Mouse (Mus musculus) ES-E14 (cell line): ENCODE data around the gene Nfkb2. TPM values are rescaled to one million over a fixed set of nuclear protein-coding genes. Genes with fewer than 3 reads are reported as not detected.

Experiments
- DNase-seq: peaks from one replicate; pipeline ENCODE4 v3.0.0-alpha.2; 2013; ENCODE audit warnings: low read depth, low spot score
- H3K27ac ChIP-seq: 2 replicates; pipeline ENCODE4 v1.5.1; 2012; ENCODE audit warnings: low read depth, mild to moderate bottlenecking, low read length, moderate library complexity, mixed read lengths; ENCODE audit not compliant: poor library complexity, insufficient read depth, severe bottlenecking
- H3K36me3 ChIP-seq: 2 replicates; pipeline ENCODE4 v1.6.1; 2012; ENCODE audit warnings: mild to moderate bottlenecking, low read length, moderate library complexity, mixed read lengths; ENCODE audit not compliant: control insufficient read depth, poor library complexity, insufficient read depth, severe bottlenecking
- H3K4me1 ChIP-seq, 2 experiments: fragments of 150-350 bp in 1 of 2; sonication (generic) in 1 of 2; 2 replicates each; pipeline ENCODE4 v1.6.1; 2012; ENCODE audit warnings: low read length in 2 of 2, mild to moderate bottlenecking in 1 of 2, mixed read lengths in 1 of 2; ENCODE audit not compliant: control insufficient read depth in 2 of 2, insufficient read depth in 2 of 2, poor library complexity in 1 of 2
- H3K4me3 ChIP-seq, 2 experiments: fragments of 150-350 bp in 1 of 2; sonication (generic) in 1 of 2; 2 replicates each; pipeline ENCODE4 v1.5.1; 2012; ENCODE audit warnings: low read length in 2 of 2, low read depth in 1 of 2, mild to moderate bottlenecking in 1 of 2, mixed read lengths in 1 of 2; ENCODE audit not compliant: insufficient read depth in 1 of 2, poor library complexity in 1 of 2, severe bottlenecking in 1 of 2
- H3K9ac ChIP-seq: 2 replicates; pipeline ENCODE4 v1.6.1; 2012; ENCODE audit warnings: low read depth, mild to moderate bottlenecking, low read length, mixed read lengths; ENCODE audit not compliant: poor library complexity, insufficient read depth, severe bottlenecking
- H3K9me3 ChIP-seq: fragments of 150-350 bp; sonication (generic); 2 replicates; pipeline ENCODE4 v1.6.1; 2012; ENCODE audit warnings: low read depth, mild to moderate bottlenecking, low read length; ENCODE audit not compliant: control insufficient read depth, insufficient read depth
- CHD2 ChIP-seq: IDR thresholded peaks from 2 replicates; pipeline ENCODE4 v1.6.1; 2014; ENCODE audit warnings: mild to moderate bottlenecking, low read depth, low read length, inconsistent platforms
- HCFC1 ChIP-seq: IDR thresholded peaks from 2 replicates; pipeline ENCODE4 v1.6.1; 2012; ENCODE audit warnings: low read length, inconsistent platforms, borderline replicate concordance; ENCODE audit not compliant: insufficient read depth
- MAFK ChIP-seq: IDR thresholded peaks from 2 replicates; pipeline ENCODE4 v1.6.1; 2014; ENCODE audit warnings: mild to moderate bottlenecking, low read depth, low read length, inconsistent platforms; ENCODE audit not compliant: insufficient read depth
- ZNF384 ChIP-seq: IDR thresholded peaks from 2 replicates; pipeline ENCODE4 v1.6.1; 2012; ENCODE audit warnings: low read depth, low read length, inconsistent platforms
- in situ Hi-C, 2 experiments: fragments of 600-800 bp; cut with MboI; formaldehyde crosslinking; loops; one replicate each; pipeline ENCODE4 v1.15.1; 2025; ENCODE audit warnings: low sequenced_read_pairs in 2 of 2, inconsistent platforms in 1 of 2; ENCODE audit not compliant: unreplicated experiment in 2 of 2
- total RNA-seq: library from RNA; depleted of rRNA; stranded (reverse); fragments of 300-350 nt; gene quantifications from 2 replicates; pipeline ENCODE4 v1.2.3, GENCODE M21; 2012

The Nfkb2 gene
- total RNA-seq, 1 experiment = 13.0 TPM

DNA sequence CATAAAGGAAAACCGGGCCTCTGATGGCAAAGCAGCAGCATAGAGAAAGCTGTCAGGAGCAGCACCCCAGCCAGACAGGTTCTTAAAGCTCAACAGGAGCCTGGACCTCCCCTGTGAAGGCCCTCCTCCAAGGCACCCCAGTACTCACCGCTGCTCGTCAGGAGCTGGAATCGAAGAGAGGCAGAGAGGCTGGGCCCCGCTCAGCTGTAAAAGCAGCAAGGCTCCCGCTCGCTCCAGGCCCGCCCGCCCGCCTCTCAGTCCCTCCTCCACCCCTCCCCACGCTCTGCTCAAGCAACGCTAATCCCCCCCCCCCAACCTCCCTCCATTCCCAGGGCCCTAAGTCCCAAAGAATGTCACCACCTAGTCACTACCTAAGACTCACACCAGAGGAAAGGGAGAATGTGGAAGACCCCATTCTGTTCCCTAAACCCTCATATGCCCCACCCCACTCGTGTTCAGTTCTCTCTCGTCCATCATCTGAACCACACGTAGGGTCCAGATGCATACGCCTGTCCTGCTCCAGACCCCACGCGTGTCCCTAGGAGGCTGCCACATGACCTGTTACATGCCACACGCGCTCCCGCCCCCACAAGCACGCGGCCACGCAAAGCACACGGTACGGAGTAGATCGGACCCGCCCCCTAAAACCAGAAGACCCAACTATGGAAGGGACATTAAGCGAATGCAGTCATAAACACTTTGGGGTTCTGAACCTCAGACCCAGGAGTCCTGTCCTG lies 22.1 kb downstream of the Nfkb2 start:
- Histone ChIP-seq H3K4me1 (peaks cover 3 to 8% of the 10 kb centered on the region in 2 experiments; a peak in 2 of 4 replicates), H3K4me3 (peak overlapping the region; percentile 45 to 67; a peak in 3 of 4 replicates), H3K36me3 (peaks cover 6% of the 10 kb centered on the region; the same call in 1 of the 2 replicates), H3K9me3 (no peaks in the 10 kb centered on the region), H3K27ac (no peak overlapping the region; the same call in 1 of the 2 replicates), H3K9ac (no peak overlapping the region)
- no peak for TF ChIP-seq ZNF384
- no peak for DNase-seq
- in situ Hi-C loops = no loop called here

DNA sequence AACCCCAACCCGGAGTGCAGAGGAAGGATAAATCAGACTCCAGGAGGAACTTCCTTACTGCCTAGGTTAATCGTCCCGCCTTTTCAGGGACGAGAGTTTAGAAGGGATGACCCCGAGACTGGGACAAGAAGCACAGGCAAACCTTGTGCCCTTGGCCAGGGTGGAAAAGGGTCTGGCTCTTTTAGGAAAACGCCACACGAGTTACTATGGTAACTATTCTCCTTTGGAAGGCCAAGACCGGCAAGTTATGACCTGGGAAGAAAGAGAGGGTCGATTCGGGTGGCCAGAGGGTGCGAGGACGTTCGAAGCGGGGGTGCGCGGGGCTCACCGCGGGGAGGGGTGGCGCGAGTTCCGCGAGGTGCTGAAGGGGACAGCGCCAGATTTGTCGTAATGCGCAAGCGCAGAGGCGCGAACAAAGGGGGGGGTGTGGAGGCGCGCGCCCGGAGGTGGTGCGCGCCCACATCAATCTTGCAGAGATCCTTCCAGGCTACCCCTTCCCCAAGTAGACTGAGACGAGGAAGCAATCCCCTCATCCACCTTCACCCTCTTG lies 22.7 kb downstream of the Nfkb2 start, which contains the start of gene Psd:
Gene Psd (minus strand): TSS at position 401 of the 550 bp plus-strand sequence.
- TF ChIP-seq CHD2 = no peak
- peak; percentile 47; the same call in 1 of the 2 replicates for TF ChIP-seq HCFC1
- Histone ChIP-seq H3K36me3 (peaks cover 9% of the 10 kb centered on the region; the same call in 1 of the 2 replicates), H3K4me1 (peaks cover 3 to 8% of the 10 kb centered on the region in 2 experiments; a peak in 2 of 4 replicates), H3K27ac (no peak within 1 kb of the TSS; the same call in 1 of the 2 replicates), H3K9me3 (no peaks in the 10 kb centered on the region), H3K4me3 (peak within 1 kb of the TSS; percentile 87 to 99), H3K9ac (0 out of 2 replicates have a peak within 1 kb of the TSS, but pooled peaks have one; percentile 86)
- in situ Hi-C loops = no loop called here
- DNase-seq = no peak

DNA sequence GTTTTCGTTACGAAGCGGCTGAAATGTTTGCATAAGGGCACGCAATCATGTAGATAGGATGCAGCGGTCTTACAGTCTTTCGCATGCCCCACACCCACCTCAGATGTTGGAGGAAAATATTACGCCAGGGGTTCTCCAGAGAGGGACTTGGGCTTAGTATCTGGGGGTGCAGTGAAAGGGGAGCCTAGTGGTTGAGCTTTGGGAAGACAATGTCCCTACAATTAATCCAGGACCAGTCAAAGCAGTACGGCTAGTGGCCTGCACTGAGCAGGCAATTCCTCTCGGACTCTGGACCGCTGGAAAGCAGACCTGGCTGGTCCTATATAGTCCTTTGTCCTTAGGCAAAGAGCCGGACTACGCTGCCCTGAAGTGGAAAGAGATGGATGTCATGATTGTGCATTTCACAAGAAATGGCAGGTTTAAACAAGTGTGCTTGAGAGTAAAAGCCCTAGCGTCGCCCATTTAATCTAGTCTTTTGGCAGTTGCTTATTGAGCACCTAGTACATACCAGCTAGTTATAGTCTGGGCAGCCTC lies 23.5 kb downstream of the Nfkb2 start:
- Histone ChIP-seq H3K4me1 (peaks cover 3 to 8% of the 10 kb centered on the region in 2 experiments; a peak in 2 of 4 replicates), H3K9ac (no peak overlapping the region), H3K9me3 (no peaks in the 10 kb centered on the region), H3K4me3 (peak overlapping the region; percentile 87 to 99), H3K36me3 (peaks cover 12% of the 10 kb centered on the region; the same call in 1 of the 2 replicates), H3K27ac (no peak overlapping the region)
- in situ Hi-C loops = no loop called here
- no peak for DNase-seq
- TF ChIP-seq CHD2 = no peak

DNA sequence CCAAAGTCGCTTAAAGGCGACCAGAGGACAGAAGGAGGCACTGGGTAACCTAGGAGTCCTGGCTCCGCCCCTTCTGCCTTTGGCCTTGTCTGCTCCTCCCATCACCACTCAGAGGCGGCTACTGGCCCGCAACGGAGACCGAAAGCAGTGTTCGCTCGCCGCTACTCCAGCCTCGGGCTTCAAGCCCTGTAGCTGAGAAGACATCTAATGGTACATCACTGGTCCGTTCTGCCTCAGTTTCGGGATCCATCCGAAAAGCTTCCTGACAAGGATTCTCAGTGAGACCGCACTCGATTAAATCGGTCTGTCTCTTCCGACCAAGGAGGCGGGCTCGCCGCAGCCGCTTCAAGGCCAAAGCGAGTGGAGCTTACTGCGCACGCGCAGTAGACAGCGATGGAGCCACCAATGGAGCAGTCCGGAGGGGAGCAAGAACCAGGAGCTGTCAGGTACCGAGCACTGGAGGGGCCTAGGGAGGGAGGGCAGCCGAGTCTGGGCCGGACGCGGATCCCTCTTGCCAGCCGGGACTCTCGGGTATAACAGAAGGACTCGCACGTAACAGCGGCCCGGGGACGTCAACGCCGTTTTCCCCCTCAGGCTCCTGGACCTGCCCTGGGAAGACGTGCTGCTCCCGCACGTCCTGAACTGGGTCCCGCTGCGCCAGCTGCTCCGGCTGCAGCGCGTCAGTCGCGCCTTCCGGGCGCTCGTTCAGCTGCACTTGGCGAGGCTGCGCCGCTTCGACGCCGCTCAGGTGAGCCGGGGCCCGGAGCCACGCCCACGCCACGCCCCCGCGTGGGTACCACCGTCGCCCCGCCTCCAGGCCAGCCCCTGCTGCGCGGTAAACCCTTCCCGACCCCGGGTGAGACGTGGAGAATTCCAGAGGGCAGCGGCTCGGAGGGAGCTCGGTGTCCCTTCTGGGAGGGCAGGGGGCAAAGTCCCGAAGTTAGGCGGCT lies 24.2 kb downstream of the Nfkb2 start, which contains the start of gene Fbxl15:
Gene Fbxl15 (plus strand): TSS at position 104 of the 950 bp plus-strand sequence.
- in situ Hi-C loops = no loop called here
- peak; percentile 94 for DNase-seq
- H3K9me3 ChIP-seq = no peaks in the 10 kb centered on the region
- TF ChIP-seq HCFC1 = peak; percentile 82
- TF ChIP-seq MAFK = no peak
- peak within 1 kb of the TSS; percentile 86 for H3K9ac ChIP-seq
- peaks cover 12% of the 10 kb centered on the region; the same call in 1 of the 2 replicates for H3K36me3 ChIP-seq
- H3K27ac ChIP-seq = no peak within 1 kb of the TSS
- peak within 1 kb of the TSS; percentile 87 to 99 for H3K4me3 ChIP-seq
- H3K4me1 ChIP-seq = peaks cover 3 to 8% of the 10 kb centered on the region in 2 experiments; a peak in 2 of 4 replicates
